Mouse (Mus musculus) hindbrain, embryonic 16.5 days (tissue): ENCODE measurements at regions not wholly inside any gene's neighbourhood (a gene's known extent, or its start where the extent isn't known, plus 50 kb on each side); places are given as distances from the start of the nearest gene placed in this dataset.
"Not testable (repeated sequence)": the region's sequence is repeated elsewhere in the genome, so short reads cannot be mapped to it uniquely, and the experiment has no call there.

Experiments used
- ATAC-seq: fragments of 200-750 bp; cut with Nextera tagmentation; 2 replicates; pipeline ENCODE4 v1.8.0; 2017; ENCODE audit warnings: moderate TSS enrichment, moderate library complexity
- H3K27ac ChIP-seq: fragments of 300-500 bp; sonication (generic); 2 replicates; pipeline ENCODE4 v1.5.1; 2014; ENCODE audit warnings: low read depth, mild to moderate bottlenecking, control low read depth, low read length, moderate library complexity
- H3K27me3 ChIP-seq: fragments of 300-500 bp; sonication (generic); replicated peaks from 2 replicates; pipeline ENCODE4 v1.6.1; 2014; ENCODE audit warnings: low read length; ENCODE audit not compliant: control insufficient read depth, insufficient read depth
- H3K36me3 ChIP-seq: fragments of 300-500 bp; sonication (generic); 2 replicates; pipeline ENCODE4 v1.6.1; 2014; ENCODE audit warnings: mild to moderate bottlenecking, low read length, moderate library complexity, mixed read lengths; ENCODE audit not compliant: control insufficient read depth, insufficient read depth
- H3K4me1 ChIP-seq: fragments of 300-500 bp; sonication (generic); 2 replicates; pipeline ENCODE4 v1.6.1; 2014; ENCODE audit warnings: low read depth, low read length; ENCODE audit not compliant: control insufficient read depth, insufficient read depth
- H3K4me2 ChIP-seq: fragments of 300-500 bp; sonication (generic); 2 replicates; pipeline ENCODE4 v1.6.1; 2014; ENCODE audit warnings: mild to moderate bottlenecking, low read length, control low read depth, moderate library complexity
- H3K4me3 ChIP-seq: fragments of 300-500 bp; sonication (generic); 2 replicates; pipeline ENCODE4 v1.5.1; 2014; ENCODE audit warnings: mild to moderate bottlenecking, low read length, control low read depth, moderate library complexity
- H3K9ac ChIP-seq: fragments of 300-500 bp; sonication (generic); 2 replicates; pipeline ENCODE4 v1.6.1; 2014; ENCODE audit warnings: low read depth, mild to moderate bottlenecking, control low read depth, low read length, moderate library complexity
- H3K9me3 ChIP-seq: fragments of 300-500 bp; sonication (generic); 2 replicates; pipeline ENCODE4 v1.6.1; 2014; ENCODE audit warnings: mild to moderate bottlenecking, low read length, moderate library complexity; ENCODE audit not compliant: control insufficient read depth
- WGBS: fragments of 180-500 bp; shearing (Covaris S2); extraction: QIAGEN DNeasy Blood & Tissue Kit; methylation state at CpG from one replicate; pipeline ENCODE4 v1.1.7; 2014; 5-methylcytosine and 5-hydroxymethylcytosine counted together

DNA sequence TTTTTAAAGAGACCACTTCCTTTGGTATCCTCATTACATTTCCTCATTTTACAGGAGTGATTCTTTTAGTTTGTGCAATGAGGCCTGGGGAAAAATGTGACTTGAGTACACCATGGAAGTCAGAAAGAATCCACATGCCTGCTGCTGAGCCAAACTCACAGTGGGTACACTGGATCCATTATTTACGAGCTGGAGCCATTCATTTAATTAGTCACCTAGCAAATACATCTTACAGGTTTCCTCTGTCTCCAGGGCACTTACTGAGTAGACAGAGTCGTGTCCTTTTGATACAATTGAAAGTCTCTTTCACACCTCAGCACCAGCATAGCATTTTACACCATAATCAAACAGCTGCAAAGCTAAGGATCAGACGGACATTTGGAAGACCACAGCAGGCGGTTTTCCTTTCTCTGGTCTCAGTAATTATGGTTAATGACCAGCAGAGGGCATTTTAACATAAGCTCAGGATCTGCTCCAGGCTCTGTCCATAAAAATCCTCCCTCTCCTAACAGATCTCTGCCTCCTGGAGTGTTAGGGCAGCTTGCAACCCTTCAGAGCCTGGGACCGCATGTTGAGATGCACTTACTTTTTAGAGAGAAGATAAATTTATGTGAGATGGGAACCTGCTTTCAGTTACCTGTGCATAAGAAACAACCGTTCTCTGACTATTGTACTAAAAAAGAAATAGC is 159.3 kb upstream of the Gm30302 start:
- not testable (repeated sequence) for H3K4me1 ChIP-seq
- peak; percentile 87 for ATAC-seq

DNA sequence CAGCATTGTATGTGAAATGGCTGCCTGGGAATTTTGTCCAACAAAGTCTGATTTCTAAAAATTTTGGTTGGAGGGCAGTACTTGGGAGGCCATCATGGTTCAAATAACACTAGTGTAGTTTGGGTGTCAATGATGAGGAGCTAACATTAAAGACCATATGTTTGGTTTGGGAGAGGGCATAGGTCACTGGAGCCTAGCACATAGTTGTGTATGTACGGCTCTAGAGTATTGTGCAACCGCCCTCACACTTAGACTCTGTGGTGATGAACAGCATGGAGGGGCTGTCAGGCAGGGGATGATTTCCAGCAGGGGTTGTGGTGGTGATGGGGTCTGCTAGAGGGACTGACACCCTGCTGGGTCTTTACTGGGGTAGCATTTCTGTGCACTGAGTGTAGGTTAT is 117.0 kb upstream of the Gm30302 start:
- no peak overlapping the region for H3K4me2 ChIP-seq

More for the DNA sequence above, 159.3 kb upstream of the Gm30302 start:
- H3K4me2 ChIP-seq, H3K27ac ChIP-seq, H3K9ac ChIP-seq, H3K9me3 ChIP-seq, H3K27me3 ChIP-seq, H3K4me3 ChIP-seq, H3K36me3 ChIP-seq: not testable (repeated sequence)
- 31% methylated on average over 4 of the region's 6 CpGs for WGBS

More for the DNA sequence above, 117.0 kb upstream of the Gm30302 start:
- H3K9me3 ChIP-seq: no peaks in the 10 kb centered on the region
- no peaks in the 10 kb centered on the region for H3K36me3 ChIP-seq
- no peak overlapping the region for H3K9ac ChIP-seq
- no peaks in the 10 kb centered on the region for H3K4me1 ChIP-seq
- no peak overlapping the region for H3K27ac ChIP-seq
- no peak overlapping the region for H3K4me3 ChIP-seq
- 95% methylated on average over 2 of the region's 2 CpGs for WGBS
- H3K27me3 ChIP-seq: no peaks in the 10 kb centered on the region
- ATAC-seq: no peak
